Mouse (Mus musculus): ENCODE results near the gene Pfkp.

Gene Pfkp

GRCm38 (mm10) chr13:6613690-6614445 is 34.7 kb downstream of the Pfkp start:
- DNase-seq (ENCODE audit: low spot score in 2 of 2): no peak

- no peak for DNase-seq (ENCODE audit: low spot score in 2 of 2)
Observed at GRCm38 (mm10) chr13:6602786-6603409, 45.7 kb downstream of the Pfkp start.

- no peak for DNase-seq (ENCODE audit: low spot score in 2 of 2)
Observed at GRCm38 (mm10) chr13:6601676-6602075, 46.9 kb downstream of the Pfkp start.

- DNase-seq (ENCODE audit: low spot score in 2 of 2): no peak
Observed at GRCm38 (mm10) chr13:6600626-6601025, 48.0 kb downstream of the Pfkp start.

- no peak for DNase-seq (ENCODE audit: low spot score in 2 of 2)
Observed at GRCm38 (mm10) chr13:6597801-6598200, 50.8 kb downstream of the Pfkp start.

- DNase-seq (ENCODE audit: low spot score in 2 of 2): no peak
Observed at GRCm38 (mm10) chr13:6595403-6595802, 53.2 kb downstream of the Pfkp start.

GRCm38 (mm10) chr13:6590846-6591245 is 57.7 kb downstream of the Pfkp start:
- no peak for DNase-seq (ENCODE audit: low spot score in 2 of 2)

GRCm38 (mm10) chr13:6586009-6586408 is 62.6 kb downstream of the Pfkp start:
- DNase-seq (ENCODE audit: low spot score in 2 of 2): no peak

GRCm38 (mm10) chr13:6583499-6584125 is 65.0 kb downstream of the Pfkp start:
- no peak for DNase-seq (ENCODE audit: low spot score in 2 of 2)

- no peak for DNase-seq (ENCODE audit: low spot score in 2 of 2)
Observed at GRCm38 (mm10) chr13:6575920-6576509, 72.6 kb downstream of the Pfkp start.

GRCm38 (mm10) chr13:6565571-6565970 is 83.0 kb downstream of the Pfkp start:
- DNase-seq (ENCODE audit: low spot score in 2 of 2): no peak

GRCm38 (mm10) chr13:6562409-6562808 is 86.2 kb downstream of the Pfkp start:
- no peak for DNase-seq (ENCODE audit: low spot score in 2 of 2)

- DNase-seq (ENCODE audit: low spot score in 2 of 2): no peak
Observed at GRCm38 (mm10) chr13:6557771-6558170, 90.8 kb downstream of the Pfkp start.

- no peak for DNase-seq (ENCODE audit: low spot score in 2 of 2)
Observed at GRCm38 (mm10) chr13:6555656-6556055, 92.9 kb downstream of the Pfkp start.

- no peak for DNase-seq (ENCODE audit: low spot score in 2 of 2)
Observed at GRCm38 (mm10) chr13:6553708-6554107, 94.9 kb downstream of the Pfkp start.

GRCm38 (mm10) chr13:6535287-6535932 is 113.2 kb downstream of the Pfkp start:
- no peak for DNase-seq (ENCODE audit: low spot score in 2 of 2)

- DNase-seq (ENCODE audit: low spot score in 2 of 2): no peak
Observed at GRCm38 (mm10) chr13:6532683-6533082, 115.9 kb downstream of the Pfkp start.

Measured in right cerebral cortex, postnatal 36 days (tissue).